Mouse (Mus musculus) MEL (cell line): ENCODE measurements around the gene Erg.

Experiments
- BHLHE40 ChIP-seq: IDR thresholded peaks from 2 replicates; pipeline ENCODE4 v1.6.1; 2012; ENCODE audit warnings: low read depth, mild to moderate bottlenecking, inconsistent platforms, low read length, improper control_type of control experiment, borderline replicate concordance
- CTCF ChIP-seq, 3 experiments: IDR thresholded peaks in 2 of 3; conservative IDR thresholded peaks in 1 of 3; 2 replicates each; pipeline ENCODE4 v1.5.1; 2011 to 2012; ENCODE audit warnings: low read length in 3 of 3, low read depth in 2 of 3, mild to moderate bottlenecking in 2 of 3, improper control_type of control experiment in 1 of 3, inconsistent platforms in 1 of 3, mixed read lengths in 1 of 3, moderate library complexity in 1 of 3; ENCODE audit not compliant: control insufficient read depth in 1 of 3, insufficient read depth in 1 of 3, poor library complexity in 1 of 3, severe bottlenecking in 1 of 3
- EP300 ChIP-seq, 2 experiments: IDR thresholded peaks; 2 replicates each; pipeline ENCODE4 v1.6.1; 2011; ENCODE audit warnings: improper control_type of control experiment in 2 of 2, low read length in 2 of 2, low read depth in 1 of 2, mild to moderate bottlenecking in 1 of 2
- MEF2A ChIP-seq: IDR thresholded peaks from 2 replicates; pipeline ENCODE4 v1.6.1; 2014; ENCODE audit warnings: low read depth, mild to moderate bottlenecking, inconsistent platforms, low read length, improper control_type of control experiment; ENCODE audit not compliant: poor library complexity, insufficient replicate concordance, severe bottlenecking; ENCODE audit errors: extremely low read depth
- NRF1 ChIP-seq: IDR thresholded peaks from 2 replicates; pipeline ENCODE4 v1.6.1; 2014; ENCODE audit warnings: low read depth, mild to moderate bottlenecking, inconsistent platforms, low read length, improper control_type of control experiment, moderate library complexity; ENCODE audit not compliant: poor library complexity, insufficient read depth, severe bottlenecking
- POLR2A ChIP-seq, 2 experiments: IDR thresholded peaks; 2 replicates each; pipeline ENCODE4 v1.6.1; 2011 to 2012; ENCODE audit warnings: low read length in 2 of 2, mild to moderate bottlenecking in 2 of 2, control low read depth in 1 of 2, improper control_type of control experiment in 1 of 2, low read depth in 1 of 2, moderate library complexity in 1 of 2; ENCODE audit not compliant: control insufficient read depth in 1 of 2, insufficient read depth in 1 of 2, poor library complexity in 1 of 2
- POLR2AphosphoS2 ChIP-seq: IDR thresholded peaks from 2 replicates; pipeline ENCODE4 v1.6.1; 2011; ENCODE audit warnings: low read length, improper control_type of control experiment
- USF1 ChIP-seq: IDR thresholded peaks from 2 replicates; pipeline ENCODE4 v1.6.1; 2014; ENCODE audit warnings: low read depth, mild to moderate bottlenecking, inconsistent platforms, low read length, improper control_type of control experiment, moderate library complexity

DNA sequence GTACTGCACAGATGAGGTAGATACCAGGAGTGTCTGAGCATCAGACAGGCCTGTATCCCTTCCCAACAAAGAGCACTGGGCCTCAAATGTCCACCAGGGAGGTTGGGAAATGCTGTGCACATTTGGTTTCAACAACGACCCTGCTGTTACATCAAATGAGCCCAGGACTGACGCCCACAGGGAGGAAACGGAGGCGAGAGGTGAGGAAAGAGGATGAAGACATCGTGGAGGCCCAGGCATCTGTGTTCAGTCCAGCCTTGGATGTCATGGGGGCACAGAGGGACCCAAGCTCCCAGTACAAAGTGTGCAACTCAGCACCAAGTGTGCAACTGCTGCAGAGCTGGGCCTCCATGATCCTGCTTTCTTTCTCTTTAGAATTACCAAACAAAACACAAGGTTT is 236.6 kb downstream of the Erg start:
- no peak for TF ChIP-seq CTCF (IDR thresholded peaks at IDR 0.05 in 2 of 3, conservative IDR thresholded peaks at IDR 0.05 in 1 of 3; ENCODE audit: control insufficient read depth in 1 of 3, insufficient read depth in 1 of 3, low read depth in 2 of 3, low read length in 3 of 3, poor library complexity in 1 of 3, severe bottlenecking in 1 of 3)
- TF ChIP-seq POLR2AphosphoS2, result no peak
- no peak for TF ChIP-seq USF1
- TF ChIP-seq NRF1, result no peak
- no peak for TF ChIP-seq MEF2A
- no peak for TF ChIP-seq POLR2A (IDR thresholded peaks at IDR 0.05; ENCODE audit: control insufficient read depth in 1 of 2, insufficient read depth in 1 of 2, low read depth in 1 of 2, low read length in 2 of 2, poor library complexity in 1 of 2)
- no peak for TF ChIP-seq BHLHE40
- no peak for TF ChIP-seq EP300 (IDR thresholded peaks at IDR 0.05; ENCODE audit: low read depth in 1 of 2, low read length in 2 of 2)
